Mouse (Mus musculus) adrenal gland, postnatal 4 days (tissue): ENCODE data around the gene Gm5286. TPM values are rescaled to one million over a fixed set of nuclear protein-coding genes. Genes with fewer than 3 reads are reported as not detected.
"Not testable (repeated sequence)": the region's sequence is repeated elsewhere in the genome, so short reads cannot be mapped to it uniquely, and the experiment has no call there.

Source experiments
- DNase-seq, 2 experiments: peaks; one replicate each; pipeline ENCODE4 v3.0.0; 2021 to 2022; ENCODE audit warnings: low spot score in 2 of 2, mixed read lengths in 2 of 2
- long read RNA-seq, 2 experiments: library from polyadenylated mRNA; stranded (forward); transcript quantifications; one replicate each; pipeline ENCODE4 v2.0.0; 2021
- total RNA-seq, 2 experiments: library from RNA; stranded (reverse); gene quantifications; 2 replicates each; pipeline ENCODE4 v1.2.3; 2021

Gm5286 gene
- total RNA-seq = not detected
- long read RNA-seq, experiment 1 = 0 reads
- long read RNA-seq, experiment 2 = 0 reads

DNA sequence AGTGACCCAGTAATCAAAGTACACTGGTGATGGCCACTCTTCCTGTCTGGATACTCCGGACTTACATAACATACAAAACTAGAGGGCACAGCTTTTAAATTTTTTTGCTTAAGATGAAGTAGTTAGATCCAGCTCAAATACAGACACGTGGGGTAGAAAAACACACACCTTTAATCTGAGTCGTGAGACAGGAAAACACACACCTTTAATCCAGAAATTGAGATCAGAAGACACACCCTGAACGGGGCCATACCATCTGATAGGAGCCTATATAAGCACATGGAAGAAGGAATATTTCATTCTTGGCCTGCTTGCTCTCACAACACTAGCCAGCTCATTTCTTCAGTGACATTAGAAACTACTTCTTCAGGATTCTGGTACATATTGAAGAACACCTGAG, at the start of gene Gm5286:
Gene Gm5286 (plus strand): TSS at position 301 of the 400 bp plus-strand sequence.
- DNase-seq = not testable (repeated sequence)

DNA sequence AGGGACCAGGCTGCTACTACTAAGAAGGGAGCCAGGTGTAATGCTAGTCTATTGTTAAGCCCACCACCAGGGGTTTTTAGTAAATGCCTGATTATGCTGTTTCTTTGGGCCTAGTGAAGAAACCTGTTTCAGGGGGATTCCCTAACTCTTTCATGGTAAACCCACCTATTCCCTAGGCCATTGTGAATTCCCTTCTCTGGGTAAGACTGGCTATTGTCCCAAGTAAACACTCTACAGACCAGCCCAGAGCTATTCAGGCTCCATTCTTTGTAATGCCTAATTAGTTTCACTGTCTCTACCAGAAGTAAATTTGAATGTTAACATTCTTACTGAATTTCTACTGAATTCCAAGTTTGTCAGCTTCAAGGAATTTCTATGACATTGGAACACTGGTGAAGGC, 29.2 kb upstream of the Gm5286 start:
- not testable (repeated sequence) for DNase-seq

DNA sequence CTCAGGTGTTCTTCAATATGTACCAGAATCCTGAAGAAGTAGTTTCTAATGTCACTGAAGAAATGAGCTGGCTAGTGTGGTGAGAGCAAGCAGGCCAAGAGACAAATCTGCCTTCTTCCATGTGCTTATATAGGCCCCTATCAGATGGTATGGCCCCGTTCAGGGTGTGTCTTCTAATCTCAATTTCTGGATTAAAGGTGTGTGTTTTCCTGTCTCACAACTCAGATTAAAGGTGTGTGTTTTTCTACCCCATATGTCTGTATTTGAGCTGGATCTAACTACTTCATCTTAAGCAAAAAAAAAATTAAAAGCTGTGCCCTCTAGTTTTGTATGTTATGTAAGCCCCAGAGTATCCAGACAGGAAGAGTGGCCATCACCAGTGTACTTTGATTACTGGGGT, 18.4 kb upstream of the Gm5286 start, which contains the start of gene Gm10696:
Gene Gm10696 (minus strand): TSS at position 101 of the 400 bp plus-strand sequence.
- DNase-seq = not testable (repeated sequence)

Other genes starting within 250 kb of the Gm5286 start
- gene Tdpoz5, start 235.4 kb upstream of the Gm5286 start, total RNA-seq = not detected
- not detected for gene Gm9125, start 141.8 kb upstream of the Gm5286 start, total RNA-seq
- gene Gm10697, start 124.1 kb upstream of the Gm5286 start, total RNA-seq = not detected
- gene Gm10696, start 18.5 kb upstream of the Gm5286 start, total RNA-seq = not detected
- gene Gm4778, start 67.3 kb downstream of the Gm5286 start, total RNA-seq = not detected
- gene Them4, start 113.4 kb downstream of the Gm5286 start, total RNA-seq = 1 to 10 TPM; 9.0 to 9.8 TPM
- not detected for gene Them5, start 145.4 kb downstream of the Gm5286 start, total RNA-seq
- under 1 TPM; 0.62 to 0.67 TPM for gene C2cd4d, start 165.7 kb downstream of the Gm5286 start, total RNA-seq
- 10 to 100 TPM; 17.7 to 18.9 TPM for gene Rorc, start 176.1 kb downstream of the Gm5286 start, total RNA-seq
- gene Lingo4, start 201.8 kb downstream of the Gm5286 start, total RNA-seq = 1 to 10 TPM in 1 of 2 experiments, under 1 TPM in 1; 0.78 to 1.3 TPM
- gene Tdrkh, start 216.6 kb downstream of the Gm5286 start, total RNA-seq = 10 to 100 TPM; 10.5 to 15.1 TPM
- gene Mrpl9, start 246.6 kb downstream of the Gm5286 start, total RNA-seq = 10 to 100 TPM; 75.0 to 75.3 TPM
- gene Oaz3, start 247.2 kb downstream of the Gm5286 start, total RNA-seq = not detected